8 mouse cellular contexts compared by ENCODE assay signal in genomic region chr9:95559059-95559935, GRCm38 (mm10). TPM values are rescaled to one million over a fixed set of nuclear protein-coding genes. Genes with fewer than 3 reads are reported as not detected.
A peak's percentile ranks its signal among the peaks of the same experiment; 100 is the strongest.
DNase-seq lines count a peak whose midpoint lies in the region; ATAC-seq and TF ChIP-seq lines count a peak whose summit lies in the region.

Gene Paqr9 (plus strand): TSS chr9:95559657.

- TF ChIP-seq CTCF in ES-Bruce4 (IDR thresholded peaks at IDR 0.05; ENCODE audit: low read depth, low read length) = no peak
- TF ChIP-seq CTCF in embryonic fibroblast, embryonic 13.5 days (IDR thresholded peaks at IDR 0.05; ENCODE audit: borderline replicate concordance, insufficient read depth, low read length) = no peak
- TF ChIP-seq CTCF in heart, postnatal 0 days (IDR thresholded peaks at IDR 0.05; ENCODE audit: low read depth) = no peak

- H3K9ac ChIP-seq in ES-Bruce4 (ENCODE audit: low read depth, poor library complexity, severe bottlenecking) = peak within 1 kb of the TSS; percentile 86
- H3K9ac ChIP-seq in heart, postnatal 0 days (replicated peaks; ENCODE audit: low read depth, low read length) = peak within 1 kb of the TSS; percentile 66
- H3K9ac ChIP-seq in liver, embryonic 16.5 days (ENCODE audit: low read depth, low read length) = peak within 1 kb of the TSS; percentile 73

- peak within 1 kb of the TSS; percentile 45 for H3K4me3 ChIP-seq in ES-Bruce4 (ENCODE audit: low read depth, low read length)
- peak within 1 kb of the TSS; percentile 22 for H3K4me3 ChIP-seq in embryonic fibroblast, embryonic 13.5 days (ENCODE audit: insufficient read depth, low read length)
- peak within 1 kb of the TSS; percentile 68 for H3K4me3 ChIP-seq in heart, postnatal 0 days (ENCODE audit: low read depth, low read length)
- peak within 1 kb of the TSS; percentile 74 for H3K4me3 ChIP-seq in liver, embryonic 16.5 days (ENCODE audit: low read depth, low read length)

- WGBS in heart, postnatal 0 days = 2% methylated on average over 45 of the region's 118 CpGs
- 1% methylated on average over 59 of the region's 118 CpGs for WGBS in liver, embryonic 16.5 days (ENCODE audit: insufficient replicate concordance)

- ATAC-seq in heart, postnatal 0 days (ENCODE audit: insufficient read depth, low read depth) = peak; percentile 49
- peak; percentile 76 for ATAC-seq in liver, embryonic 16.5 days (ENCODE audit: low read depth)

- DNase-seq in adrenal gland, postnatal 36 days = peak; percentile 53 to 75
- no peak for DNase-seq in heart, postnatal 0 days (ENCODE audit: low spot score)
- DNase-seq in kidney, postnatal 25 days = peak; percentile 75 to 89
- DNase-seq in right cerebral cortex, postnatal 25 days = peak; percentile 71
- DNase-seq in c-Kit-positive CD71-positive TER-119-positive erythroid progenitor cells, embryonic 14.5 days (ENCODE audit: low spot score) = no peak

- H3K27me3 ChIP-seq in ES-Bruce4 (ENCODE audit: control insufficient read depth, insufficient read depth, low read length, poor library complexity, severe bottlenecking) = peaks cover 21% of the 10 kb centered on the region
- H3K27me3 ChIP-seq in heart, postnatal 0 days (ENCODE audit: control insufficient read depth, insufficient read depth, low read length) = peaks cover 44% of the 10 kb centered on the region
- peaks cover 41% of the 10 kb centered on the region for H3K27me3 ChIP-seq in liver, embryonic 16.5 days (ENCODE audit: control insufficient read depth, insufficient read depth, low read depth, low read length)

- H3K9me3 ChIP-seq in ES-Bruce4 (replicated peaks; ENCODE audit: control insufficient read depth, insufficient read depth, low read length, poor library complexity, severe bottlenecking) = no peaks in the 10 kb centered on the region; the same call in 1 of the 2 replicates
- no peaks in the 10 kb centered on the region for H3K9me3 ChIP-seq in heart, postnatal 0 days (replicated peaks; ENCODE audit: control insufficient read depth, low read length)
- no peaks in the 10 kb centered on the region for H3K9me3 ChIP-seq in liver, embryonic 16.5 days (replicated peaks; ENCODE audit: control insufficient read depth, low read length)

- peak within 1 kb of the TSS; percentile 98 for H3K4me2 ChIP-seq in heart, postnatal 0 days (ENCODE audit: low read depth, low read length)
- peak within 1 kb of the TSS; percentile 88 for H3K4me2 ChIP-seq in liver, embryonic 16.5 days (ENCODE audit: low read depth, low read length)

- no peak for TF ChIP-seq EP300 in ES-Bruce4 (IDR thresholded peaks at IDR 0.05; ENCODE audit: insufficient read depth, low read depth, low read length)
- no peak for TF ChIP-seq EP300 in heart, postnatal 0 days (IDR thresholded peaks at IDR 0.05; ENCODE audit: low read depth)

- no peak for TF ChIP-seq POLR2A in ES-Bruce4 (IDR thresholded peaks at IDR 0.05; ENCODE audit: insufficient read depth, low read length)
- no peak for TF ChIP-seq POLR2A in embryonic fibroblast, embryonic 13.5 days (IDR thresholded peaks at IDR 0.05; ENCODE audit: low read depth, low read length)

- H3K4me1 ChIP-seq in ES-Bruce4 (ENCODE audit: control insufficient read depth, insufficient read depth, low read length) = no peaks in the 10 kb centered on the region
- no peaks in the 10 kb centered on the region for H3K4me1 ChIP-seq in embryonic fibroblast, embryonic 13.5 days (ENCODE audit: control insufficient read depth, insufficient read depth, low read length)
- H3K4me1 ChIP-seq in heart, postnatal 0 days (ENCODE audit: control insufficient read depth, insufficient read depth) = peaks cover 13% of the 10 kb centered on the region
- H3K4me1 ChIP-seq in liver, embryonic 16.5 days (ENCODE audit: control insufficient read depth, low read depth, low read length) = peaks cover 47% of the 10 kb centered on the region

- H3K36me3 ChIP-seq in ES-Bruce4 (ENCODE audit: control insufficient read depth, insufficient read depth, low read length, poor library complexity, severe bottlenecking) = no peaks in the 10 kb centered on the region
- H3K36me3 ChIP-seq in heart, postnatal 0 days (replicated peaks; ENCODE audit: control insufficient read depth, insufficient read depth, low read length) = no peaks in the 10 kb centered on the region
- H3K36me3 ChIP-seq in liver, embryonic 16.5 days (ENCODE audit: control insufficient read depth, insufficient read depth) = no peaks in the 10 kb centered on the region

- H3K27ac ChIP-seq in ES-Bruce4 (ENCODE audit: insufficient read depth, low read length) = no peak within 1 kb of the TSS
- H3K27ac ChIP-seq in embryonic fibroblast, embryonic 13.5 days (ENCODE audit: insufficient read depth, low read length) = no peak within 1 kb of the TSS
- no peak within 1 kb of the TSS for H3K27ac ChIP-seq in heart, postnatal 0 days (ENCODE audit: low read depth)
- H3K27ac ChIP-seq in liver, embryonic 16.5 days (ENCODE audit: low read length) = peak within 1 kb of the TSS; percentile 82

RNA-seq across cellular contexts. Expression of gene Paqr9, which starts in this region (rescaled TPM):
- 0.15 and 0.30 TPM in 2 replicates for polyA plus RNA-seq in ES-Bruce4 (2011; ENCODE audit: insufficient read depth, insufficient read length, low read depth, missing spikeins)
- 1 to 10 TPM; 6.1 to 6.9 TPM for total RNA-seq in adrenal gland, postnatal 36 days (2021)
- not detected in 2 replicates for polyA plus RNA-seq in embryonic fibroblast, embryonic 13.5 days (2011; ENCODE audit: insufficient read length, low read depth, missing spikeins)
- total RNA-seq in heart, postnatal 0 days (2014; rRNA removed; ENCODE audit: low replicate concordance) = 6.3 and 9.5 TPM in 2 replicates
- 5.7 and 5.8 TPM in 2 replicates for polyA plus RNA-seq in heart, postnatal 0 days (2015; fragmentation: Nextera tagmentation; extraction: Ambion mirVana)
- 5.8 and 6.7 TPM in 2 replicates for polyA plus RNA-seq in liver, embryonic 16.5 days (2015; fragmentation: Nextera tagmentation; extraction: Ambion mirVana)

Comparison
In these comparisons a context has a peak if more than half of its experiments do, and no peak if none do; other contexts are left out.
1. H3K4me3 ChIP-seq: peak in every context shown above with its lines; median percentile 74 in liver, embryonic 16.5 days; 68 in heart, postnatal 0 days; 45 in ES-Bruce4; 22 in embryonic fibroblast, embryonic 13.5 days.
2. DNase-seq: peak in adrenal gland, postnatal 36 days (2 of 2), kidney, postnatal 25 days (2 of 2) and right cerebral cortex, postnatal 25 days (single experiment); none in heart, postnatal 0 days (single experiment) and c-Kit-positive CD71-positive TER-119-positive erythroid progenitor cells, embryonic 14.5 days (single experiment).
3. Peak in every context shown above with its lines, with median percentiles within 50 percentile points of each other: H3K9ac ChIP-seq.